Mouse (Mus musculus) hindbrain, embryonic 10.5 days (tissue): ENCODE results near the gene Gm49368. TPM values are rescaled to one million over a fixed set of nuclear protein-coding genes. Genes with fewer than 3 reads are reported as not detected.

Source experiments
- DNase-seq: peaks from one replicate; pipeline ENCODE4 v3.0.0-alpha.2; 2017; ENCODE audit warnings: low spot score
- H3K27ac ChIP-seq: fragments of 300-500 bp; sonication (generic); 2 replicates; pipeline ENCODE4 v1.5.1; 2016; ENCODE audit warnings: mild to moderate bottlenecking, moderate library complexity
- H3K27me3 ChIP-seq: fragments of 300-500 bp; sonication (generic); 2 replicates; pipeline ENCODE4 v1.6.1; 2016; ENCODE audit warnings: mild to moderate bottlenecking; ENCODE audit not compliant: poor library complexity, insufficient read depth, severe bottlenecking
- H3K36me3 ChIP-seq: fragments of 300-500 bp; sonication (generic); 2 replicates; pipeline ENCODE4 v1.6.1; 2016; ENCODE audit warnings: mild to moderate bottlenecking, moderate library complexity
- H3K4me1 ChIP-seq: fragments of 300-500 bp; sonication (generic); replicated peaks from 2 replicates; pipeline ENCODE4 v1.6.1; 2016; ENCODE audit warnings: mild to moderate bottlenecking
- H3K4me3 ChIP-seq: fragments of 300-500 bp; sonication (generic); 2 replicates; pipeline ENCODE4 v1.5.1; 2016; ENCODE audit warnings: mild to moderate bottlenecking, moderate library complexity
- H3K9me3 ChIP-seq: fragments of 300-500 bp; sonication (generic); 2 replicates; pipeline ENCODE4 v1.6.1; 2016; ENCODE audit warnings: mild to moderate bottlenecking, moderate library complexity
- WGBS: fragments of 180-500 bp; shearing (Covaris S2); methylation state at CpG from one replicate; pipeline ENCODE4 v1.1.7; 2016; 5-methylcytosine and 5-hydroxymethylcytosine counted together
- polyA plus RNA-seq: library from polyadenylated mRNA; unstranded; fragments of >200 nt; fragmentation: Nextera tagmentation; extraction: Ambion mirVana; gene quantifications from 2 replicates; pipeline ENCODE4 v1.2.1, GENCODE M21; 2016

Gene Gm49368
- polyA plus RNA-seq, 1 experiment from 2014 or later = 0.04 TPM

- Histone ChIP-seq H3K27me3 (no peaks in the 10 kb centered on the region), H3K4me3 (no peak overlapping the region), H3K9me3 (no peaks in the 10 kb centered on the region), H3K36me3 (no peaks in the 10 kb centered on the region), H3K27ac (no peak overlapping the region), H3K4me1 (no peaks in the 10 kb centered on the region; the same call in 1 of the 2 replicates)
- WGBS = 87% methylated on average over 6 of the region's 6 CpGs
- DNase-seq = no peak
Measured at GRCm38 (mm10) chr7:128063211-128063781, 813 bp downstream of the Gm49368 start.

- Histone ChIP-seq H3K9me3 (no peaks in the 10 kb centered on the region), H3K36me3 (no peaks in the 10 kb centered on the region), H3K27me3 (no peaks in the 10 kb centered on the region), H3K27ac (no peak overlapping the region), H3K4me1 (no peaks in the 10 kb centered on the region; the same call in 1 of the 2 replicates), H3K4me3 (no peak overlapping the region)
- WGBS = 88% methylated on average over 5 of the region's 5 CpGs
- no peak for DNase-seq
Measured at GRCm38 (mm10) chr7:128065547-128065946, 3.1 kb downstream of the Gm49368 start.

GRCm38 (mm10) chr7:128067847-128068246, 5.4 kb downstream of the Gm49368 start:
- H3K36me3 ChIP-seq = no peaks in the 10 kb centered on the region
- no peaks in the 10 kb centered on the region for H3K9me3 ChIP-seq
- no peaks in the 10 kb centered on the region for H3K27me3 ChIP-seq
- no peak for DNase-seq
- no peak overlapping the region; the same call in 1 of the 2 replicates for H3K27ac ChIP-seq
- H3K4me3 ChIP-seq = no peak overlapping the region
- 59% methylated on average over 3 of the region's 3 CpGs for WGBS
- no peaks in the 10 kb centered on the region; the same call in 1 of the 2 replicates for H3K4me1 ChIP-seq

GRCm38 (mm10) chr7:128069844-128070243, 7.4 kb downstream of the Gm49368 start:
- Histone ChIP-seq H3K4me1 (no peaks in the 10 kb centered on the region; the same call in 1 of the 2 replicates), H3K36me3 (no peaks in the 10 kb centered on the region), H3K4me3 (no peak overlapping the region), H3K27me3 (no peaks in the 10 kb centered on the region), H3K27ac (no peak overlapping the region), H3K9me3 (no peaks in the 10 kb centered on the region)
- 69% methylated on average over 2 of the region's 2 CpGs for WGBS
- no peak for DNase-seq

- H3K4me3 ChIP-seq = no peak overlapping the region
- H3K9me3 ChIP-seq = no peaks in the 10 kb centered on the region
- no peaks in the 10 kb centered on the region for H3K27me3 ChIP-seq
- H3K36me3 ChIP-seq = no peaks in the 10 kb centered on the region
- no peaks in the 10 kb centered on the region; the same call in 1 of the 2 replicates for H3K4me1 ChIP-seq
- no peak for DNase-seq
- WGBS = 78% methylated on average over 4 of the region's 4 CpGs
- H3K27ac ChIP-seq = no peak overlapping the region
Measured at GRCm38 (mm10) chr7:128071816-128072215, 9.3 kb downstream of the Gm49368 start.

- Histone ChIP-seq H3K27me3 (no peaks in the 10 kb centered on the region), H3K27ac (no peak overlapping the region), H3K4me1 (no peaks in the 10 kb centered on the region), H3K36me3 (no peaks in the 10 kb centered on the region), H3K4me3 (no peak overlapping the region), H3K9me3 (no peaks in the 10 kb centered on the region)
- WGBS = 80% methylated on average over 8 of the region's 8 CpGs
- no peak for DNase-seq
Measured at GRCm38 (mm10) chr7:128080012-128080411, 17.5 kb downstream of the Gm49368 start.

- Histone ChIP-seq H3K36me3 (no peaks in the 10 kb centered on the region), H3K4me3 (no peak overlapping the region), H3K9me3 (no peaks in the 10 kb centered on the region), H3K4me1 (no peaks in the 10 kb centered on the region), H3K27ac (no peak overlapping the region), H3K27me3 (no peaks in the 10 kb centered on the region)
- no peak for DNase-seq
- WGBS = 89% methylated on average over 7 of the region's 7 CpGs
Measured at GRCm38 (mm10) chr7:128089141-128089540, 26.7 kb downstream of the Gm49368 start.

- Histone ChIP-seq H3K4me1 (no peaks in the 10 kb centered on the region), H3K27me3 (no peaks in the 10 kb centered on the region), H3K9me3 (no peaks in the 10 kb centered on the region), H3K27ac (no peak overlapping the region), H3K4me3 (no peak overlapping the region), H3K36me3 (no peaks in the 10 kb centered on the region)
- DNase-seq = no peak
- WGBS = 91% methylated on average over 1 of the region's 1 CpGs
Measured at GRCm38 (mm10) chr7:128098135-128098534, 35.7 kb downstream of the Gm49368 start.

GRCm38 (mm10) chr7:128100742-128101357, 38.4 kb downstream of the Gm49368 start:
- DNase-seq = no peak
- H3K27ac ChIP-seq = no peak overlapping the region
- H3K36me3 ChIP-seq = no peaks in the 10 kb centered on the region
- H3K9me3 ChIP-seq = no peaks in the 10 kb centered on the region
- H3K4me3 ChIP-seq = no peak overlapping the region
- H3K4me1 ChIP-seq = no peaks in the 10 kb centered on the region
- no peaks in the 10 kb centered on the region for H3K27me3 ChIP-seq
- WGBS = 73% methylated on average over 2 of the region's 2 CpGs

GRCm38 (mm10) chr7:128105246-128105645, 42.8 kb downstream of the Gm49368 start:
- no peaks in the 10 kb centered on the region for H3K27me3 ChIP-seq
- 82% methylated on average over 4 of the region's 4 CpGs for WGBS
- no peak overlapping the region for H3K27ac ChIP-seq
- no peaks in the 10 kb centered on the region for H3K9me3 ChIP-seq
- DNase-seq = no peak
- H3K4me3 ChIP-seq = no peak overlapping the region
- no peaks in the 10 kb centered on the region for H3K36me3 ChIP-seq
- no peaks in the 10 kb centered on the region for H3K4me1 ChIP-seq

GRCm38 (mm10) chr7:128107462-128107861, 45.0 kb downstream of the Gm49368 start:
- Histone ChIP-seq H3K9me3 (no peaks in the 10 kb centered on the region), H3K4me1 (no peaks in the 10 kb centered on the region), H3K4me3 (no peak overlapping the region), H3K36me3 (no peaks in the 10 kb centered on the region), H3K27me3 (no peaks in the 10 kb centered on the region), H3K27ac (no peak overlapping the region)
- no peak for DNase-seq
- 89% methylated on average over 7 of the region's 7 CpGs for WGBS

GRCm38 (mm10) chr7:128110314-128110713, 47.8 kb downstream of the Gm49368 start:
- no peaks in the 10 kb centered on the region for H3K9me3 ChIP-seq
- H3K4me3 ChIP-seq = no peak overlapping the region
- no peaks in the 10 kb centered on the region for H3K36me3 ChIP-seq
- 83% methylated on average over 2 of the region's 2 CpGs for WGBS
- H3K4me1 ChIP-seq = no peaks in the 10 kb centered on the region
- DNase-seq = no peak
- H3K27ac ChIP-seq = no peak overlapping the region
- H3K27me3 ChIP-seq = no peaks in the 10 kb centered on the region

GRCm38 (mm10) chr7:128112131-128112530, 49.6 kb downstream of the Gm49368 start:
- H3K9me3 ChIP-seq = no peaks in the 10 kb centered on the region
- H3K4me1 ChIP-seq = 0 out of 2 replicates have a peak, but pooled peaks cover 2% of the 10 kb centered on the region
- 89% methylated on average over 11 of the region's 11 CpGs for WGBS
- H3K27me3 ChIP-seq = no peaks in the 10 kb centered on the region
- DNase-seq = no peak
- H3K36me3 ChIP-seq = no peaks in the 10 kb centered on the region
- H3K27ac ChIP-seq = no peak overlapping the region
- H3K4me3 ChIP-seq = no peak overlapping the region
